Mouse (Mus musculus): ENCODE results near the gene Vmn1r196.
"Not testable (repeated sequence)": the region's sequence is repeated elsewhere in the genome, so short reads cannot be mapped to it uniquely, and the experiment has no call there.

Vmn1r196 gene

GRCm38 (mm10) chr13:22289620-22290019, at the start of gene Vmn1r196:
Gene Vmn1r196 (plus strand): TSS chr13:22289920.
- no peak for DNase-seq (ENCODE audit: inconsistent ontology term)

GRCm38 (mm10) chr13:22243915-22244314, 45.8 kb upstream of the Vmn1r196 start, which contains the start of gene Vmn1r194:
Gene Vmn1r194 (plus strand): TSS chr13:22244215.
- no peak for DNase-seq (ENCODE audit: inconsistent ontology term)

DNA sequence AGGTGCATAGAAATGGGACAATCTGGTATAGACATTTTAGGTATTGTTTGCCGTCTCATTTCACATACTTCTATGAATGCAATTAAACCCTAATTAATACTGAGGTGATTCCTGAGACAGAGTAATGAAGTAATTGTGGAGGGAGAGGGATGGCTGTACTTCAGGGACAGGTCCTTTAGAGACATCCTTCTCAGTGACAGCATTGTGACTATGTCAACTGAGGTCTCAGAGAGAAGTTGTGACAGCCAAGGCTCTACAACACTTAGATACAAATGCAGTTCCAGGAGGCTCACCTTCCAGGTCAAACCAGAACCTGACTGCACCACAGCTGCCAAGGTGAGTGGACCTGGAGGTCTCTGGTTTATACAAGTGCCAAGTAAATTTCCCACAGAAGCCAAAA, 19.5 kb upstream of the Vmn1r196 start, which contains the start of gene Vmn1r195:
Vmn1r195 (plus strand) TSS at position 301 of the 400 bp plus-strand sequence.
- DNase-seq (ENCODE audit: inconsistent ontology term): not testable (repeated sequence)

- DNase-seq (ENCODE audit: inconsistent ontology term): no peak
Observed at GRCm38 (mm10) chr13:22271721-22272120, 18.0 kb upstream of the Vmn1r196 start.

GRCm38 (mm10) chr13:22284578-22284977, 5.1 kb upstream of the Vmn1r196 start:
- no peak for DNase-seq (ENCODE audit: inconsistent ontology term)

- DNase-seq (ENCODE audit: inconsistent ontology term): not testable (repeated sequence)
Observed at GRCm38 (mm10) chr13:22308075-22308474, 18.4 kb downstream of the Vmn1r196 start.

DNA sequence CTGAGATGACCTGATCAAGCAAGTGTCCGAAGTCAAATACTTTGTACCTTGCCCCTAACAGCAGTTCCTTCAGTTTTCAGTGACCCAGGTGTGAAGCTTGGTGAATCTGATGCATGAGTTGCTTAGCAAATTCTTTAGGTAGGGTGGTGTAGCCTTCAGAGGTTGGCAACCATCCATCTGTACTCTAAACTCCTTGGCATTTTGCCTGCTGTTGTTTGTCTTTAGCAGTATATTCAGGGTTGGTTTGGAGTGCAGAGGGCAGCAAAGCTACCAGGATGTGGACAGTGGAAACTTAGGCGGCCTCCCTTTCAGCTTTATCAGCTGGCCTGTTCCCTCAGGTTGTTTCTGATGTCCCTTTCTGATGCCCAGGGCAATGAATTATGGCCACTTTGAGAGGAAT, 25.6 kb downstream of the Vmn1r196 start:
- DNase-seq (ENCODE audit: inconsistent ontology term): no peak

GRCm38 (mm10) chr13:22317366-22317765, 27.6 kb downstream of the Vmn1r196 start:
- DNase-seq (ENCODE audit: inconsistent ontology term): no peak

DNA sequence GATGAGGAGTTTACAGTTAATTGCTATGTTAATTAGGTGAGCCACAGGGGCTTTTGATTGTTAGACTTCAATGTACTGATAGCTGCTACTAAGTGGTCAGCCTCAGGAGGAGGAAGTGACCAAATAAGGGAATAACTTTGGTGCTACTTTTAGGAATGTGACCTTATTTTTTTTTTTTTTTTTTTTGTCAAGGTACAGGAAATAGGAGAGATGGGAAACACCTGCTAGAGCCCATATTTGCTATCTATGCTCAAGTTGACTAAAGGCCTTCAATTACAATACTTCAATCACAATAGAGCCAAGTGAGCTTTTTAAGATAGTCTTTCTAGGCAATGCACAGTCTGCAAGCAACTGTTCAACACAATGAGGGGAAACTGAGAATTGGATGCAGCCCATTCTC, 30.4 kb downstream of the Vmn1r196 start:
- DNase-seq (ENCODE audit: inconsistent ontology term): no peak

GRCm38 (mm10) chr13:22324289-22324688, 34.6 kb downstream of the Vmn1r196 start, which contains the start of gene Vmn1r197:
Gene Vmn1r197 (plus strand): TSS chr13:22324589.
- DNase-seq (ENCODE audit: inconsistent ontology term): no peak

DNA sequence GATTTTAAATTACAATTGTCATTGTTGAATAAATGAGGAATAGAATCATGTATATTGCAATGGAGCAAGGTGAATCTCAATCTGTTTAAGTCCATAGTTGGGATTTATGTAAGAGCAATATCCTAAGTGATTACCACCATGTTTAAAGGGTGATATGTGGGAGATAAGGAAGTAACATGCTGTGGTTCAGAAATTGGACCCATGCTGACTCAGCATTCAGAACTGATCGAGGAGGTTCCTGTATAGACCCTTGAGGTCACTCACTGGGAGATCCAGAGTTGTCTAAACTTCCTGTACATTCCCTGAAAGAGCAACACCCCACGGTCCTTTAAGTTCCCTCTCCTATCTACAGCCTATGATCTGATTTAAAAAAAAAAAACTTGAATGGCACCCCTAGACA, 43.5 kb downstream of the Vmn1r196 start:
- no peak for DNase-seq (ENCODE audit: inconsistent ontology term)

DNA sequence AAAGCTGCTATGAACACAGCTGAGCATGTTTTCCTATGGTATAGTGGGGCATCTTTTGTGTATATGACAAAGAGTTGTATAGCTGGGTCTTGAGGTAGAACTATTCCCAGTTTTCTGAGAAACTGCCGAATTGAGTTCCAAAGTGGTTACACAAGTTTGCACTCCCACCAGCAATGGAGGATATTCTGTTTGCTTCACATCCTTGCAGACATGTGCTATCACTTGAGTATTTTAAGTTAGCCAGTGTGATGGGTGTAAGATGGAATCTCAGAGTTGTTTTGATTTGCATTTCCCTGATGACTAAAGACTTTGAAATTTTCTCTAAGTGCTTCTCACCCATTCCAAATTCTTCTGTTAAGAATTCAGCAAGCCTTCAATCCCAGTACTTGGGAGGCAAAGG, 45.8 kb downstream of the Vmn1r196 start:
- no peak for DNase-seq (ENCODE audit: inconsistent ontology term)

Measured in Muller cell, postnatal 12 days (primary cell).